Mouse (Mus musculus): ENCODE data around the gene Dvl2.
"Not testable (repeated sequence)": the region's sequence is repeated elsewhere in the genome, so short reads cannot be mapped to it uniquely, and the experiment has no call there.

Gene Dvl2

GRCm38 (mm10) chr11:70000396-70000898 is at the start of gene Dvl2:
Dvl2 (plus strand) TSS chr11:70000595.
- DNase-seq (ENCODE audit: low spot score): peak; percentile 95

- DNase-seq (ENCODE audit: low spot score): peak; percentile 67
Observed at GRCm38 (mm10) chr11:69950807-69951459, 49.5 kb upstream of the Dvl2 start.

GRCm38 (mm10) chr11:69952274-69952673 is 48.1 kb upstream of the Dvl2 start:
- no peak for DNase-seq (ENCODE audit: low spot score)

- DNase-seq (ENCODE audit: low spot score): no peak
Observed at GRCm38 (mm10) chr11:69953267-69953915, 47.0 kb upstream of the Dvl2 start.

- not testable (repeated sequence) for DNase-seq (ENCODE audit: low spot score)
Observed at GRCm38 (mm10) chr11:69955618-69956017, 44.8 kb upstream of the Dvl2 start.

- DNase-seq (ENCODE audit: low spot score): no peak
Observed at GRCm38 (mm10) chr11:69956218-69956617, 44.2 kb upstream of the Dvl2 start.

- DNase-seq (ENCODE audit: low spot score): no peak
Observed at GRCm38 (mm10) chr11:69960616-69961015, 39.8 kb upstream of the Dvl2 start.

DNA sequence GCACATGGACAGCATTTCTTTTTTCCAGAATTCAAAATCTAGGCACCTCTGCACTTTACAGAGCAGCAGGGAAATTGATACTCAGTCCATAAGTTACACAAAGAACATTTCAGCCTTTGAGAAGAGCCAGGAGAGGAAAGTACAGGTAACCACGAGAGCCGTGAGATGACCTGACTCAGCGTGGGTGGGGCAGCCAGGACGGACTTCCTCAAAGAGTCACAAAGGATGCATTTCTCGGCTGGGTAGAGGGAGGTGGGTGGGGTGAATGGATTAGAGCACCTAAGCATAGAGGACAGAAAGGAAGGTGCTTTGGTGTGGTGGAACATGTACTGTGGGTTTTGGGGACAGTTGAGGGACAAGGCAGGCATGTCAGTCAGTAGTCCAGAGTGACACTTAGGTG is 38.6 kb upstream of the Dvl2 start:
- DNase-seq (ENCODE audit: low spot score): no peak

DNA sequence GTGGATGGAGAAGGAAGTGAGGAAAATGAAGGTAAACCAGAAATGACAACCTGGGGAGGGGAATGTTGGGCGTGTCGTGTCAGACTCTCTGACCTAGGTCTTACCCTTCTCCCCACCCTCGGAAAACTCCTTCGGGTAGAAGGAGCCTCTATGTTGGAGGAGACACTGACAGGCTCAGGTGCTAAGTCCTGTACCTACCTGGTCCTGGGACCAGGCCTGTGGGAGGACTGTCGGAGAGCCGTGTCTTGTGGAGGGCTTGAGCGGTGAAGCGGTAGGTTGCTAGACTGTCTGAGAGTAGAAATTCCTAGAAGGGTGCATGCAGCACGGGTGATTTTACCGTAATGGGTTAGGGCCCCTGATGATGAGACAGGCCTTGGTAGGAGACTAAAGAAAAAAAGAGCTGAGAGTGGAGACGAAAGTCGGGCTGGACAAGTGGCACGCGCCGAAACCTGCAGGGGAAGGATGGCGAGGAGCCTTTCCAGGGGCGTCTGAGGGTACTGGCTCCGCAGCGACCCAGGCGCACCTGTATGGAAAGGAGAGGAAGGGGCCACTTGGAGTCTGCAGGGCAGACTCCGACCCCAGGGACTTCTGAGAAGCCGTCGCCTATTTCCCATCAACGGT is 35.6 kb upstream of the Dvl2 start, which contains the start of gene Cldn7:
Cldn7 (plus strand) TSS at position 130 of the 621 bp plus-strand sequence.
- no peak for DNase-seq (ENCODE audit: low spot score)

DNA sequence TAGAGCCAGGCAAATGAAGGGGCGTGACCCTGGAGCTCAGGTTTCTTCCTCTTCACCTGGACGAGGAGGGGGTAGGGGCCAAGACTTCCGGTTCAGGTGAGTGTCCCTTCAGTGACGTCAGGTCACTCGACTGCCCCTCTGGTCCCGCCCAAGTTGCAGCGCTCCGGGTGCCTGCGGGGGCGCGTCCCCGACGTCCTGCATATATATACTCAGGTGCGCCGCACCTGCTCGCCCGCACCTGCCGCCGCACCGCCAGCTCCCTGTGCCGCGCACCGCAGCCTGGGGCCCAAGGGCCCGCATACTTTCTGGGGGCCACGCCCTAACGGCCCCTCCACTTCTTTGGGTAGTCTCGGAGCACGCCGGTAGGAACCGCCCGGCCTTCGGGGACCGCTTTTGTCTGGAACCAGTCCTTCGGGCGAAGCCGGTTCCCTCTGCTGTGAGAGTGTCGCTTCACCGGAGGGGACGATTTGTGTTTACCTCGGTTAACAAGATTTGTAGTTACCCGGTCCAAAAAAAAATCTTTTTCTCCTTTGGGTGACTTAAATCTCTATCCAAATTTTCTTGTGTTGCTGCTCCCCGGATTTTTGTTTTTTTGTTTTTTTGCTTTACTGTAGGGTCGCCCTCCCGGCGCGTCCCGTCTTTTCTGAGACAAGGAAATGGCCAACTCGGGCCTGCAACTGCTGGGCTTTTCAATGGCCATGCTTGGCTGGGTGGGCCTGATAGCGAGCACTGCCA is 35.0 kb upstream of the Dvl2 start:
- peak; percentile 49 for DNase-seq (ENCODE audit: low spot score)

DNA sequence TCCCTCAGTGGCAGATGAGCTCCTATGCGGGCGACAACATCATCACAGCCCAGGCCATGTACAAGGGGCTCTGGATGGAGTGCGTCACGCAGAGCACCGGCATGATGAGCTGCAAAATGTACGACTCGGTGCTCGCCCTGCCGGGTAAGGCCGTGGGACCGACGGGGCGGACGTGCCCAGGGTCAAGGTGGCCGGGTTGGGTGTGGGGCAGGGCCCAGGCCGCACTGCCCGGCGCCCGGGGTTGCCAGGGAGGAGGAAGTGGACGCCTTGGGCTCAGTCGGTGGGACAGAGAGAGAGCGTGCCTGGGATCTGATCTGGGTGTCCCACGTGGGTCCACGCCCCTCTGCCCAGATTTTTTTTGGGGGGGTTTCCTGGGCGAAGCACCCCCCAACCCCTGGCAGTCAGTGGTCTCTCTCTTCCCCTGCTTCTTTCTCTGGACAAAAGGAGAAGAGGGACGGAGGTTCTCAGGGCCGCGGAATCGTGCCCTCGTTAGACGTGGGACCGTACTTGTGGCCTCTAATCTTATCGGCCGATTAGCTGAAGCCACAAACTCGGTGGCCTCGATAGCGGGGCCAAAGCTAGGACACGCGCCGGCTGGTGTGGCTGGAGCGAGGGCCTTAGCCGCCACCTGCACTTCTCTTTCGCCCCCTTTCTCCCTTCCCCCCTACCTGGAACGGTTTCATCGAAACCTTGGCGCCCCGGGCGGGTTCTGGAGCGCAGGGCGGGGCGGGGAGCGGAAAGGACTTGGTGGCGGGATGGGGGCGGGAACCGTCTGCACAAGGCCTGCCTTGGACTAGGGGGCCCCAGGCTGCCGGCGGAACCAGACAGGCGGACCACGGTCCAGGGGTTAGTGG is 34.2 kb upstream of the Dvl2 start:
- DNase-seq (ENCODE audit: low spot score): peak; percentile 78

GRCm38 (mm10) chr11:69966860-69967517 is 33.4 kb upstream of the Dvl2 start:
- DNase-seq (ENCODE audit: low spot score): no peak

- DNase-seq (ENCODE audit: low spot score): no peak
Observed at GRCm38 (mm10) chr11:69968793-69969192, 31.6 kb upstream of the Dvl2 start.

DNA sequence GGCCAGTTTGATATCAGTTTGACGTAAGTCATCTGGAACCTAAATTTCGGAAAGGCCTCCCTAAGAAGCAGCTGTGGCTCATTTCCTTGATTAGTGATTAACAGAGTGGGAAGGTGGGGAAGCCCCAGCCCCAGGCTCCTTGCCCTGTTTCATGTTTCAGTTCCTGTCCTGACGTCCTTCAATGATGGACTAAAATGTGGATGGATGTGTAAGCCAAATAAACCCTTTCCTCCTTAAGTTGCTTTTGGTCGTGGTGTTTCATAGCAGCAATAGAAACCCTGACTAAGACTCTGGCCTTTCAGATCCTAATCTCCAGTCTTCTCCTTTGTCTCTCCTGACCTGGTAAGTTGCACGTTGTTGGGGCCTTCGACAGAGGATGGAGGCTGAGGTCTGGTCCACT is 30.2 kb upstream of the Dvl2 start:
- DNase-seq (ENCODE audit: low spot score): no peak

DNA sequence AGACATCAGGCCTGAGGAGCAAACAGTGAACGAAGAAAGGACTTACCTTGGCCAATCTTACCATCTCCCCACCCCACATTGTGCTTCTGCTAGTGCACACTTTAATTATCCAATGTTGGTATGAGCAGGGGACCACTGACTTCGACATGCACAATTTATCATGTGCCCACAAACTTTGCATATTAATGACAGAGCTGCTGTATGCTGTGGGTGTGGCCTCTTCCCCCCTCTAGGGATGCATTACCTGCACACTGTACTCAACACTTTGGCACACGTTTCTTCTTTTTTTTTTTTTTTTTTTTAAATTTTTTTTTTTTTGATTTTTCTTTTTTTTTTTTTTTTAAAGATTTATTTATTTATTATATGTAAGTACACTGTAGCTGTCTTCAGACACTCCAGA is 29.6 kb upstream of the Dvl2 start:
- DNase-seq (ENCODE audit: low spot score): no peak

GRCm38 (mm10) chr11:69974907-69975306 is 25.5 kb upstream of the Dvl2 start:
- no peak for DNase-seq (ENCODE audit: low spot score)

GRCm38 (mm10) chr11:69976271-69976670 is 24.1 kb upstream of the Dvl2 start:
- no peak for DNase-seq (ENCODE audit: low spot score)

- DNase-seq (ENCODE audit: low spot score): no peak
Observed at GRCm38 (mm10) chr11:69979827-69980195, 20.6 kb upstream of the Dvl2 start.

GRCm38 (mm10) chr11:69980196-69981140 is 19.9 kb upstream of the Dvl2 start:
- DNase-seq (ENCODE audit: low spot score): peak; percentile 99
